Mouse (Mus musculus): ENCODE measurements around the gene Adgrf1. TPM values are rescaled to one million over a fixed set of nuclear protein-coding genes. Genes with fewer than 3 reads are reported as not detected.

Gene Adgrf1
- polyA plus RNA-seq (2015; fragmentation: Nextera tagmentation; extraction: Ambion mirVana): 0.96 and 1.4 TPM in 2 replicates

DNA sequence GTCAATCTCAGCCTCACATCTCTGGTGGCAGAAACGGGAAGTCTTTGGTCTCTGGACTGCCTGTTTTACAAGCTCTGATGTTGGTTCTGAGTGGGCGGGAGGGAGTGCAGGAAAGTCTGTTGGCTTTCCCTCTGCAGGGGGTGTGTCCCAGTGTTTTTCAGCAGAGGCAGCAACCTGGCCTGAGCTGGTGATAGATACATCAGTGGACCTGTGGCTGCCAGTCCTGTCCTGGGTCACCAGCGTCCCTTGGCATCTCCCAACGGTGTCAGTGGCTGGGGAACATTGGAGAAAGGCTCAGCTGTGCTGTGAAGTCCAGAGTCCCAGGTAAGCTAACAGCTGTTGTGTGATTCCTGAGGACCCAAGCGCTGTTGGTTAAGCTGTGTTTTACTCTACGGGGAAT lies at the start of gene Adgrf1:
TSS of gene Adgrf1 (plus strand) at position 169 of the 400 bp plus-strand sequence.
- Histone ChIP-seq H3K27ac (no peak within 1 kb of the TSS), H3K4me1 (replicated peaks; ENCODE audit: insufficient read depth, low read length) (no peaks in the 10 kb centered on the region), H3K4me2 (ENCODE audit: low read length) (no peak within 1 kb of the TSS), H3K4me3 (replicated peaks; ENCODE audit: low read depth, low read length) (no peak within 1 kb of the TSS), H3K36me3 (ENCODE audit: insufficient read depth, low read length) (no peaks in the 10 kb centered on the region), H3K27me3 (ENCODE audit: insufficient read depth, low read length) (no peaks in the 10 kb centered on the region), H3K9ac (ENCODE audit: low read depth, low read length) (no peak within 1 kb of the TSS), H3K9me3 (replicated peaks; ENCODE audit: low read length) (no peaks in the 10 kb centered on the region; the same call in 1 of the 2 replicates)
- ATAC-seq (replicated peaks; ENCODE audit: low FRiP score, low read depth) (no peak), DNase-seq (ENCODE audit: low spot score) (no peak)
- WGBS: 47% methylated on average over 6 of the region's 6 CpGs
- no peak for TF ChIP-seq CTCF (IDR thresholded peaks at IDR 0.05; ENCODE audit: low read depth)

- TF ChIP-seq CTCF (IDR thresholded peaks at IDR 0.05; ENCODE audit: low read depth): no peak
Observed at GRCm38 (mm10) chr17:43226101-43226500, 44.0 kb upstream of the Adgrf1 start.

DNA sequence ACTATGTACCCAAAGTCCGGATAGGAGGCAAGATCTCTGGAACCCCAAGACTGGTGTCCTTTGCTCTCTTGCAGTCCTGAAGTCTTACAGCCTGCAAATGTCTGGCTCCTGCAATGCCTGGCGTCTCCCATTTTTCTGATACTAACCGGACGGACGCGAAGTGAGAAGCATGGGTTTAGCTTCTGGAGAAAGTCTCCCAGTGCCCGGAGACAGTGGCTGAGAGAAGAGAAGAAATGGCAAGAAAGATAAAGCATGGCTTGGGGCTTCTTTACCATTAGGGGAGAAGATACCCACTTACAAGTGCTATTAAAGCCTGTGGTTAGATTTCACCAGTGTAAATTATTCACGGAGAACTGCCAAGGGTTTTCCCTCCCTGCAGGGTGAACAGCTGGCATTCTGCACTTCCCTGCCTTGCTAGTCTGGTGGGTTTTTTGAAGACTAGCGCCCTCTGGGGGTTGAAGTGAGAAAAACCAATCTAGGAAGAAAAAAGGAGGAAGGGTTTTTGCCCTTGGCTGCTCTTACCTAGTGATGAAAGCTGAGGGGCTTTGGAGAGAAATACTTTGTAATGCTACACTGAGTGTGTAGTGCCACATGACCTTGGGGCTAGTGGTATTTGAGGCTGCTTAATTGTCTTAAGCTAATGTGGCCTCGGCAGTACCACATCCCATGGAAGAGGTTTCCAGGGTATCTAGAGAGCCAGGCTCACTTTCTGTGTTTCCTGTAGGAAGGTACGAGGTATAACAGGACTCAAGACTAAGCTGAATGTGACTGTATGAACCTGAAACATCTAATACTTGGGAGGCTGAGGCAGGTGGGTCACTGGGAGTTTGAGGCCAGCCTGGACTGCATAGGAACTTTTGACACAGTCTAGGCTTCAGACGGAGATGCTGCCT lies 40.3 kb upstream of the Adgrf1 start:
- DNase-seq (ENCODE audit: low spot score): peak; percentile 93
- Histone ChIP-seq H3K27ac (no peak overlapping the region), H3K4me2 (ENCODE audit: low read length) (peak overlapping the region; percentile 44), H3K36me3 (ENCODE audit: insufficient read depth, low read length) (no peaks in the 10 kb centered on the region), H3K27me3 (ENCODE audit: insufficient read depth, low read length) (no peaks in the 10 kb centered on the region), H3K9me3 (replicated peaks; ENCODE audit: low read length) (no peaks in the 10 kb centered on the region), H3K9ac (ENCODE audit: low read depth, low read length) (no peak overlapping the region), H3K4me3 (replicated peaks; ENCODE audit: low read depth, low read length) (no peak overlapping the region), H3K4me1 (replicated peaks; ENCODE audit: insufficient read depth, low read length) (no peaks in the 10 kb centered on the region; the same call in 1 of the 2 replicates)
- peak; percentile 74 for ATAC-seq (replicated peaks; ENCODE audit: low FRiP score, low read depth)
- 30% methylated on average over 12 of the region's 12 CpGs for WGBS
- TF ChIP-seq CTCF (IDR thresholded peaks at IDR 0.05; ENCODE audit: low read depth): peak; percentile 89

More at GRCm38 (mm10) chr17:43226101-43226500, 44.0 kb upstream of the Adgrf1 start:
- Histone ChIP-seq H3K4me3 (replicated peaks; ENCODE audit: low read depth, low read length) (no peak overlapping the region), H3K4me2 (ENCODE audit: low read length) (no peak overlapping the region), H3K9me3 (replicated peaks; ENCODE audit: low read length) (no peaks in the 10 kb centered on the region), H3K36me3 (ENCODE audit: insufficient read depth, low read length) (no peaks in the 10 kb centered on the region), H3K9ac (ENCODE audit: low read depth, low read length) (no peak overlapping the region), H3K27ac (no peak overlapping the region), H3K27me3 (ENCODE audit: insufficient read depth, low read length) (no peaks in the 10 kb centered on the region), H3K4me1 (replicated peaks; ENCODE audit: insufficient read depth, low read length) (no peaks in the 10 kb centered on the region; the same call in 1 of the 2 replicates)
- ATAC-seq (replicated peaks; ENCODE audit: low FRiP score, low read depth) (no peak), DNase-seq (ENCODE audit: low spot score) (no peak)
- WGBS: 65% methylated on average over 6 of the region's 6 CpGs

GRCm38 (mm10) chr17:43230821-43231220 lies 39.3 kb upstream of the Adgrf1 start:
- WGBS: 80% methylated on average over 7 of the region's 7 CpGs
- Histone ChIP-seq H3K4me1 (replicated peaks; ENCODE audit: insufficient read depth, low read length) (no peaks in the 10 kb centered on the region; the same call in 1 of the 2 replicates), H3K4me2 (ENCODE audit: low read length) (no peak overlapping the region)

DNA sequence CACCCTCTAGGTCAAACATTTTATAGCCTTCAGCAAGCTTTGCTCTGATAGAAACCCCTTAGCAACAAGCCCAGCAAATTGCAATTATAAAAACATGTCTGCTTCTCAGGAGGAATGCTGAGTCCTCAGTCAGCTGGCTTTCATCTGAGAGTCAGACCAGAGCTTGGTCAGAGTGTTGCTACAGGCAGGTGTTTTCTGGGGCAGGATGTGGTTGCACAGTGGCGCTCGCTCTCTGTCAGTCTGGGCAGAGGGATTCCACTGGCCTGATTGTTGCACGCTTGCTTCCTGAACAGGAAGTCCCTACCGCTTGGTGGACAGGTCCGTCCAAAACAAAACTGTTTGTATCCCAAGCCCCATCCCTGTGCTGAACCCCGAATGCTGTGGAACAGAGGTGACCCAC lies 37.4 kb upstream of the Adgrf1 start:
- Histone ChIP-seq H3K9ac (ENCODE audit: low read depth, low read length) (no peak overlapping the region), H3K9me3 (replicated peaks; ENCODE audit: low read length) (no peaks in the 10 kb centered on the region), H3K36me3 (ENCODE audit: insufficient read depth, low read length) (no peaks in the 10 kb centered on the region), H3K27ac (no peak overlapping the region), H3K4me3 (replicated peaks; ENCODE audit: low read depth, low read length) (no peak overlapping the region), H3K4me1 (replicated peaks; ENCODE audit: insufficient read depth, low read length) (no peaks in the 10 kb centered on the region; the same call in 1 of the 2 replicates), H3K27me3 (ENCODE audit: insufficient read depth, low read length) (no peaks in the 10 kb centered on the region), H3K4me2 (ENCODE audit: low read length) (no peak overlapping the region)
- WGBS: 44% methylated on average over 6 of the region's 6 CpGs
- TF ChIP-seq CTCF (IDR thresholded peaks at IDR 0.05; ENCODE audit: low read depth): no peak
- DNase-seq (ENCODE audit: low spot score) (no peak), ATAC-seq (replicated peaks; ENCODE audit: low FRiP score, low read depth) (no peak)

More at GRCm38 (mm10) chr17:43230821-43231220, 39.3 kb upstream of the Adgrf1 start:
- Histone ChIP-seq H3K27ac (no peak overlapping the region), H3K36me3 (ENCODE audit: insufficient read depth, low read length) (no peaks in the 10 kb centered on the region), H3K9me3 (replicated peaks; ENCODE audit: low read length) (no peaks in the 10 kb centered on the region), H3K9ac (ENCODE audit: low read depth, low read length) (no peak overlapping the region), H3K4me3 (replicated peaks; ENCODE audit: low read depth, low read length) (no peak overlapping the region), H3K27me3 (ENCODE audit: insufficient read depth, low read length) (no peaks in the 10 kb centered on the region)
- ATAC-seq (replicated peaks; ENCODE audit: low FRiP score, low read depth) (no peak), DNase-seq (ENCODE audit: low spot score) (no peak)
- no peak for TF ChIP-seq CTCF (IDR thresholded peaks at IDR 0.05; ENCODE audit: low read depth)

DNA sequence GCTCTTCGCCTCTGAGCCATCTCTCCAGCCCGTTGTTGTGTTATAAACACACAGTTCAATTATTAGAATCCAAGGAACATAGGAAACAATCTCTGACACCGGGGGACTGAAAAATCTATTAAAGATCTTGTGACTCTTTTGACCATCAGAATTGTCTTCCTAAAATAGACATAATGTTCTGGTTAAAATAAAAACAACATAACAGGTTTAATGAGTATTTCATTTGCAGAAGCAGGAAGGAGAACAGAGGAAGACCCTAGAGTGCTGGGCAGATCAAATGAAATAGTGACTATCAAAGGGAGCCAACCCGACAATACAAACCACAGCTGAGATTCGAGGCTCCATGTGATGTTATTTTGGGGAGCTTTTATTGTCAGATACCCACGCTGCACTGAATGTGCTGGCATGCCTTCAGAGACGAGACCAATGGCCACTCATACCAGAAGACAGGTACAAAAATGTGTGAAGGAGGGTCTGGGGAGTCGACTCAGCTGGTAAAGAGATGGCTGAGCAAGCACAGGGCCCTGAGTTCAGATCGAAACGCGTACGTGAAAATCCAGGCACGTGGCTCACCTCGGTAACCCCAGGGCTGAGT lies 33.4 kb upstream of the Adgrf1 start:
- Histone ChIP-seq H3K9ac (ENCODE audit: low read depth, low read length) (no peak overlapping the region), H3K4me3 (replicated peaks; ENCODE audit: low read depth, low read length) (no peak overlapping the region), H3K27ac (no peak overlapping the region), H3K9me3 (replicated peaks; ENCODE audit: low read length) (no peaks in the 10 kb centered on the region), H3K4me2 (ENCODE audit: low read length) (no peak overlapping the region), H3K4me1 (replicated peaks; ENCODE audit: insufficient read depth, low read length) (no peaks in the 10 kb centered on the region), H3K27me3 (ENCODE audit: insufficient read depth, low read length) (no peaks in the 10 kb centered on the region), H3K36me3 (ENCODE audit: insufficient read depth, low read length) (no peaks in the 10 kb centered on the region)
- ATAC-seq (replicated peaks; ENCODE audit: low FRiP score, low read depth): no peak
- DNase-seq (ENCODE audit: low spot score): no peak
- 85% methylated on average over 14 of the region's 14 CpGs for WGBS
- no peak for TF ChIP-seq CTCF (IDR thresholded peaks at IDR 0.05; ENCODE audit: low read depth)
